Mouse (Mus musculus): Measurements from ENCODE around the gene Tbxa2r.

The Tbxa2r gene

DNA sequence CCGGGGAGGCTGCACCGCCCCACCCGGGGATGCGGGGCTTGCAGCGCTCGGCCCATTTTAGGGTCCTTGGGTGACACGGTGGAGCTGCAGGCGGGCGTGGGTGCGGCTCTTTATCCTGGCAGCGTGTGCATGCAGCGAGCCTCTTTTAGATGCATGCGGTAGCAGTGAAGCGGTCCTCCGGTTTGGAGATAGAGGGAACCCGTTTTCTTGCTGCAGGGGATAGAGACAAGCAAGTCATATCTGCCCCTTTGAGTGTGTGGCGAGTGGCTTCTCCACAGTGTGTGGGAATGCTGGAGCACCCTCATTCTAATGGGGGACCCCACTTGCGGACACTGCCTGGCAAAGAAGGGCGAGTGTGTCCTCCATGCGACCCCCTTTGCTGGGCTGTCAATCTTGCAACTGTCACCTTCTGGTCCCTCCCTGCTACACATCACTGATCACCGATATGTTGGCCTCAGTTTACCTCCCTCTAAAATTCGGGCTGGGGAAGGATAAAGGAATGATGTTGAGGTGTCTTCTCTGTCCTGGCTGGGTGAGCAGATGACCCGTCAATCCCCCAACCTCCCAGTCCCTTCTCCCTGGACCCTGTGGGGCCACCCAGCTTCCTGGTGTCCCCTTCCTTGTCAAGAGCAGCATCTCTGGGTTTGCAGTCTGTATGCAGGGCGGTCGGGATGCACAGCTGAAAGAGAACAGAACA lies 35.0 kb upstream of the Tbxa2r start:
- ChIA-PET POLR2A (interaction anchor here (0.5 to 8.2 kb wide), 101 partner anchors 10 to 766 kb away, joined by 3 to 89 read pairs (median 5); partner anchors contain the start of genes Cactin (in 4 of the 4), Fzr1 (in 3 of the 4), Dohh (in 2 of the 4) and Gadd45b (in 2 of the 4)), CTCF (interaction anchor here (0.5 to 10.3 kb wide), 122 partner anchors 9 to 1067 kb away, joined by 3 to 263 read pairs (median 6); partner anchors contain the start of genes Cactin (in 3 of the 4), Hmg20b (in 3 of the 4), 4930404N11Rik (in 1 of the 4) and Aes (in 1 of the 4))

DNA sequence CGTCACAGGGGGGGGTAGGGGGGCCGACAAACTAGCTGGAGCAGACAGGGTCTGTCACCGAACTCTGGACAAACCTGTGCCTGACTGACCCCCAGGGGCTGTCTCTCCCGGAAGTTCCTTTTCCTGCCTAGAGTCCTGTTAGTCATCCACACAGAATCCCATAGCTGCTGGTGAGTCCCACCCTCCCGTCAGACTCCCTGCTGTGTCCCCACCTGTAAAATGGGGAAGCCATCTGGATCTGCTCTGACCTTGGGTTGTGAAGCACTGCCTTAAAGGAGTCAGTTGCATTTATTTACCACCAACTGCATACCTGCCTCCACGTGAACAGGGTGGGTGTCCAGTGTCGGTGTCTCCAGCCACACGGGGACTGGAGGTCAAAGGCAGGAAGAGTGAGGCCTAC lies 34.1 kb upstream of the Tbxa2r start:
- ChIA-PET POLR2A (interaction anchor here in 3 of 4 experiments (0.8 to 8.2 kb wide), 12 partner anchors 10 to 122 kb away, joined by 3 to 85 read pairs (median 10); partner anchors contain the start of genes Cactin (in 2 of the 3) and Mfsd12 (in 1 of the 3)), CTCF (interaction anchor here (0.6 to 10.3 kb wide), 8 partner anchors 10 to 68 kb away, joined by 3 to 263 read pairs (median 45); partner anchors contain the start of genes Cactin (in 1 of the 4) and Gipc3 (in 1 of the 4))

DNA sequence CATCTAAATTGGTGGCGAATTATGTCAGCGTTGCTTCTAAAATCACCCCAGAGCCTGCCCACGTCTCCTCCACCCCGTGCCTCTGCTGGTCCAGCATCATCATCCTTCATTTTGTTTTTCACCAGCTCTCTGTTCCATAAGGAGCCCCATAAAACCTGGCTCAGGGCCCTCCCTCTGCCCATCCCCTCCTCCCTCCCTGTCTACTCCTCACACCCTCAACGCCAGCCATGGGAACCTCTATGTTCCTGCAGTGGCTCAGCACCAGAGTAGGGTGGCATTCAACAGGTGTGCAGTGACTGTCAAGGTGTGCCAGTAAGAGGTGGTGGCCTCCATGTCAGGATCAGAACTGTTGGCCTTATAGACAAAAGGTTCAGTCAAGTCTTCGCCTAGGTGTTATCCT lies 33.3 kb upstream of the Tbxa2r start:
- CTCF ChIA-PET = interaction anchor here in 2 of 4 experiments (0.6 to 10.3 kb wide), 5 partner anchors 9 to 123 kb away, joined by 3 to 263 read pairs (median 17); no protein-coding TSS in a partner anchor

DNA sequence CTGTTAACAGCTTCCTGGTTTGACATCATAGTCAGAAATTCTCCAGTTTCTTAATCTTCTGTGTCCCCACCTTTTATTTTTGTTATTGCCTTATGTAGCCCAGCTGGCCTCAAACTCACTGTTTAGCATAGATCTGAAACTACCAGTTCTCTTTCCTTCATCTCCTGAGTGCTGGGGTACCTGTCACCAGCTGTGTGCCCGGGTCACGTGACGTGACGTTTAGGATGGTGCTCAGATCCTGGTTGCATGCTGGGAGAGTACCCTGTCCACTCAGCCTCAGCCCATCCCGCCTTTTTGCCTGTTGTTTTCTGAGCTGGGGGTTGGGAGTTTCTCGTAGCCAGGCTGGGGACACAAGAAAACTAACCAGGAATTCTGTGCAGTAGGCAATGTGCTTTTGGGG lies 31.3 kb upstream of the Tbxa2r start:
- ChIA-PET POLR2A (interaction anchor here in 3 of 4 experiments (0.7 to 8.2 kb wide), 27 partner anchors 11 to 368 kb away, joined by 3 to 85 read pairs (median 4); partner anchors contain the start of gene Cactin (in 3 of the 3)), CTCF (interaction anchor here in 3 of 4 experiments (0.6 to 10.3 kb wide), 14 partner anchors 7 to 279 kb away, joined by 3 to 263 read pairs (median 8); no protein-coding TSS in a partner anchor)

More for the DNA sequence above, 33.3 kb upstream of the Tbxa2r start:
- POLR2A ChIA-PET = interaction anchor here in 3 of 4 experiments (0.5 to 8.2 kb wide), 10 partner anchors 9 to 1180 kb away, joined by 3 to 85 read pairs (median 11); partner anchors contain the start of genes Cactin (in 2 of the 3), 4930404N11Rik (in 1 of the 3), Fzr1 (in 1 of the 3) and Stk11 (in 1 of the 3)

- POLR2A ChIA-PET = interaction anchor here in 3 of 4 experiments (0.7 to 8.2 kb wide), 24 partner anchors 9 to 210 kb away, joined by 3 to 85 read pairs (median 4); partner anchors contain the start of gene Cactin (in 3 of the 3)
- CTCF ChIA-PET = interaction anchor here in 3 of 4 experiments (0.6 to 10.3 kb wide), 14 partner anchors 7 to 255 kb away, joined by 3 to 263 read pairs (median 6); no protein-coding TSS in a partner anchor
Observed at GRCm38 (mm10) chr10:81297845-81298244, 30.7 kb upstream of the Tbxa2r start.

GRCm38 (mm10) chr10:81298369-81299100 lies 30.0 kb upstream of the Tbxa2r start:
- ChIA-PET POLR2A (interaction anchor here in 3 of 4 experiments (0.7 to 4.8 kb wide), 15 partner anchors 10 to 209 kb away, joined by 3 to 35 read pairs (median 3); partner anchors contain the start of gene Cactin (in 2 of the 3)), CTCF (interaction anchor here in 3 of 4 experiments (0.6 to 3.0 kb wide), 10 partner anchors 9 to 175 kb away, joined by 3 to 21 read pairs (median 6); no protein-coding TSS in a partner anchor)

DNA sequence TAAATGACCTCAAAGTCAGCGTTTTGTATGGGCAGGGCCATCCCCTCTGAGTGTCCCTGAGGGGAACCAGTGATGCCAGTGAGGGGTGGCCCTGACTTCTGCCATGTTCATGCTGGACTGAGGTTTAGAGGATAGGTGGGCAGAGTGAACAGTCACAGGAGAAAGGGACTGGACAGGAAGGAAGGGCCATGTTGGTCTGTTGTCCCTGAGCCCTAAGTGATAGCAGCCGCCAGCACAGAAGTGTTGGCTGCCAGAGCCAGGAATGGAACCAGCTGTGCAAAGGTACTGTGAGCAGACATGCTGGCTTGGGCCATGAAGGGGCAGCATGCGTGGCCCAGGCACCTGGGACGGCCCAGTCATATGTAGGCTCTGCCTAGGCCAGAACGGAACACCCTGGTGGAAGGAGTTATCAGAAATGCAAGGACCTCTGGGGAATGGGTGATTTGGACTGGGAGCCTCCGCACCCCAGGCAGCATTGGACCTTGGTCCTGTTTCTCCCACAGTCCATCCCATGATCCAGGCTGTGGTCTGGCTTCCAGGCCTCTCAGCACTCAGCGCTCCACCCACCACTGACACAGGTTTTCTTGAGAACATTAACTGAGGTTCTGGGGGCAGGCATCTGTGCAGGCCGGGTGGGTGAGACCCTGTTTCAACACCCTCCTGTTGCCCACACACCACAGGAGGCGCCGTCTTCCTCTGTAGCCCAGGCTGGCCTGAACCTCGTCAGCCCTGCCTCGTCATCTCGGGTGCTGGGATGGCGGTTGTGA lies 28.8 kb upstream of the Tbxa2r start:
- CTCF ChIA-PET = interaction anchor here in 1 of 4 experiments (8.6 kb wide), 1 partner anchor 9 kb away, joined by 112 read pairs; the partner anchor contains the start of genes Pip5k1c and Tjp3
- POLR2A ChIA-PET = interaction anchor here in 2 of 4 experiments (0.9 to 8.6 kb wide), 5 partner anchors 8 to 47 kb away, joined by 3 to 79 read pairs (median 31); partner anchors contain the start of genes Cactin (in 1 of the 2), Pip5k1c (in 1 of the 2) and Tjp3 (in 1 of the 2)

GRCm38 (mm10) chr10:81300352-81300907 lies 28.1 kb upstream of the Tbxa2r start:
- POLR2A ChIA-PET = interaction anchor here in 2 of 4 experiments (0.7 to 8.6 kb wide), 6 partner anchors 8 to 371 kb away, joined by 3 to 79 read pairs (median 3); partner anchors contain the start of genes Pip5k1c (in 2 of the 2), Cactin (in 1 of the 2), Gadd45b (in 1 of the 2) and Tjp3 (in 1 of the 2)
- CTCF ChIA-PET = interaction anchor here in 2 of 4 experiments (0.5 to 8.6 kb wide), 3 partner anchors 8 to 419 kb away, joined by 3 to 263 read pairs (median 112); partner anchors contain the start of genes Pip5k1c (in 2 of the 2) and Tjp3 (in 2 of the 2)

GRCm38 (mm10) chr10:81301321-81301720 lies 27.2 kb upstream of the Tbxa2r start:
- ChIA-PET CTCF (interaction anchor here in 3 of 4 experiments (1.8 to 8.6 kb wide), 4 partner anchors 9 to 16 kb away, joined by 10 to 263 read pairs (median 62); partner anchors contain the start of genes Pip5k1c (in 3 of the 3) and Tjp3 (in 2 of the 3)), POLR2A (interaction anchor here in 2 of 4 experiments (1.0 to 8.6 kb wide), 4 partner anchors 9 to 20 kb away, joined by 3 to 79 read pairs (median 6); partner anchors contain the start of genes Pip5k1c (in 2 of the 2), Cactin (in 1 of the 2) and Tjp3 (in 1 of the 2))

DNA sequence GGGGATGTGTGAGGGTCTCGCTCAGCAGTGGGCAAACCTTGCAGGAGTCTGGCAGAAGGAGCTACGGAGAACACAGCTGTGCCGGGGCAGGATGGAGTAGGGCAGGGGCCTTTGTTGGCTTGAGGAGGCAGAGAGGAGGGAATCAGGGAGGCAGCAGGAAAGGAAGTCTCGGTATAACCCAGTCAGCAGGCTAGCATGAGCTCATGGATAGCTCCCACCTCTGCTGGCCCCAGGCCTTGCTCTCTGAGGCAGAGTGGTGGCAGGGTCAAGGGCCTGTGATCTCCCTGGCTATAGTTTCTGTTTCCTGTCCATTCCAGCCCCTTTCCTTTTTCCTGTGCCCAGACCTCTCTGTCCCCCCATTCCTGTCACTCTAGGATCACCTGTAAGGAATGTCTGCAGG lies 26.2 kb upstream of the Tbxa2r start:
- POLR2A ChIA-PET = interaction anchor here in 3 of 4 experiments (0.6 to 8.6 kb wide), 15 partner anchors 9 to 876 kb away, joined by 3 to 79 read pairs (median 3); partner anchors contain the start of genes Cactin (in 3 of the 3), Pip5k1c (in 2 of the 3) and Tjp3 (in 2 of the 3)
- CTCF ChIA-PET = interaction anchor here in 3 of 4 experiments (0.6 to 8.6 kb wide), 9 partner anchors 10 to 99 kb away, joined by 3 to 263 read pairs (median 10); partner anchors contain the start of genes Pip5k1c (in 3 of the 3), Tjp3 (in 2 of the 3) and Cactin (in 1 of the 3)

GRCm38 (mm10) chr10:81302781-81303218 lies 25.7 kb upstream of the Tbxa2r start:
- ChIA-PET CTCF (interaction anchor here in 3 of 4 experiments (0.6 to 8.6 kb wide), 10 partner anchors 10 to 247 kb away, joined by 3 to 263 read pairs (median 6); partner anchors contain the start of genes Pip5k1c (in 3 of the 3), Tjp3 (in 2 of the 3) and Cactin (in 1 of the 3)), POLR2A (interaction anchor here in 3 of 4 experiments (0.6 to 8.6 kb wide), 16 partner anchors 8 to 875 kb away, joined by 3 to 79 read pairs (median 4); partner anchors contain the start of genes Cactin (in 3 of the 3), Pip5k1c (in 2 of the 3) and Tjp3 (in 2 of the 3))

DNA sequence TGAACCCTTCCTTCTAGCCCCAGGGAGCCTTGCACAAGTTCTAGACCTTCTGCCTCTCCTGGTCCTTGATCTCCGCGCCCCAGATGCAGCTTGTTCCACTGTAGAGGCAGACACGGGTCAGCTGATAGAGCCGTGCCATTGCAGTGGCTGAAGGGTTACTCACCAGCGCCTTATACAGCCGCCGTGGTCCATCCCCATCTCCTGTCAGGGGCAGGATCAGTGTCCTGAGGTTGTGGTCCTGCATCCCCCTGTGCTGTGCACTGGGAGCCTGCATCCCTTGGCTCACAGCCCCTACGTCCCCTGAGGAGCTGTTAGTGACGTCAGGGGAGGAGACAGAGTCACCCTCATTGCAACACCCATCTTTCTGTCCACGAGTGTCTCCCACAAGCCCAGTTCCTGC lies 25.3 kb upstream of the Tbxa2r start:
- POLR2A ChIA-PET = interaction anchor here (0.6 to 8.6 kb wide), 14 partner anchors 8 to 247 kb away, joined by 3 to 79 read pairs (median 4); partner anchors contain the start of genes Cactin (in 3 of the 4), Pip5k1c (in 2 of the 4) and Tjp3 (in 2 of the 4)

DNA sequence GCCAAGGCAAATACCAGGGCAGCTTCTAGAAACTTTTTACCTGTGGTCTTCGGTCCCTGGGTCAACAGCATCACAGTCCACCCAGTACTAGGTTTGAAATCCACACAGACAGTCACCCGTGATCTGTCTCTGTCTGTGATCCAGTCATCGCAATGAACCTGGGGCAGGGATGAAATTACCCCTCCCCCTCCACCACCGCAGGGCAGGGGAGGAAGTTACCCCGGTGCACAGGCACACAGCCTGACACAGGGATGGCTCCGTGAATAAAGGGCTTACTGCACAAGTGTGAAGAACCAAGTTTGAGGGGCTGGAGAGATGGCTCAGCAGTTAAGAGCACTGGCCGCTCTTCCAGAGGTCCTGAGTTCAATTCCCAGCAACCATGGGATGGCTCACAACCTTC lies 24.8 kb upstream of the Tbxa2r start:
- CTCF ChIA-PET = interaction anchor here in 3 of 4 experiments (2.7 to 8.6 kb wide), 4 partner anchors 11 to 17 kb away, joined by 20 to 263 read pairs (median 66); partner anchors contain the start of genes Pip5k1c (in 2 of the 3), Tjp3 (in 2 of the 3) and Cactin (in 1 of the 3)
- POLR2A ChIA-PET = interaction anchor here (0.6 to 8.6 kb wide), 13 partner anchors 9 to 246 kb away, joined by 3 to 79 read pairs (median 7); partner anchors contain the start of genes Pip5k1c (in 3 of the 4), Cactin (in 2 of the 4) and Tjp3 (in 2 of the 4)

More for the DNA sequence above, 25.3 kb upstream of the Tbxa2r start:
- CTCF ChIA-PET = interaction anchor here in 3 of 4 experiments (0.6 to 8.6 kb wide), 6 partner anchors 11 to 247 kb away, joined by 3 to 263 read pairs (median 16); partner anchors contain the start of genes Pip5k1c (in 3 of the 3) and Tjp3 (in 2 of the 3)

DNA sequence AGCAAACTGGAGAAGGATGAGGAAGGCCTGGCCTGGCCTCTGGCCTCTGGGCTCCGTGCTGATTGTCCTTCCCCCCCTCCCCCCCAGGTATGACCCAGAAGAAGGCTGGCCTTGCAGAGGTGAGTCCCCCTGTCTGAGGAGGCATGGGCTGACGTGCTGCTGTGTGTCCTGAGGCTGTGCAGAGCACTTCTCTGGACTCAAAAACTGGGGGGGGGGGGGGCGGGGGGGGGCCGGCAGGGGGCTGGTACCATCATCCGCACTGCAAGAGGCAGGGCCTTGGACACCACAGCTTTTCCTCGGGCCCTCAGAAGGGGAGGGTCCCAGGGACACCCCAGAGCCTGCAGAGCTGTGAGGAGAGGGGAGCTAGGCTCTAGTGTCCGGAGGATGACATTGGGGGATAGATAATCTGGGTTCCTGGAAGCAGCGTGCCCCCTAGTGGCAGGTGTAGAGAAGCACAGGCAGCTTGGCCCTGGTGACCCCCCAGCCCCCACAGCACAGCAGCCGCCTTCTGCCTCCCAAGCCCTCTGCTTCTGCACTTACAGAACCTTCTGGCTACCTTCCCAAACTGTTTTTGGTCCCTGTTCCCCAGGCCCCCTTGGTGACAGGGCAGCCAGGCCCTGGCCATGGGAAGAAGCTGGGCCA lies 23.8 kb upstream of the Tbxa2r start:
- POLR2A ChIA-PET = interaction anchor here (0.7 to 8.6 kb wide), 34 partner anchors 9 to 718 kb away, joined by 3 to 79 read pairs (median 4); partner anchors contain the start of genes Cactin (in 4 of the 4), Pip5k1c (in 4 of the 4) and Tjp3 (in 2 of the 4)
- CTCF ChIA-PET = interaction anchor here (0.5 to 8.6 kb wide), 88 partner anchors 8 to 881 kb away, joined by 3 to 263 read pairs (median 4); partner anchors contain the start of genes Pip5k1c (in 4 of the 4), Cactin (in 3 of the 4), Tjp3 (in 3 of the 4) and Hmg20b (in 2 of the 4)
